8 mouse cellular contexts compared by ENCODE assay signal in genomic region chr16:14292205-14293199, GRCm38 (mm10). TPM values are rescaled to one million over a fixed set of nuclear protein-coding genes. Genes with fewer than 3 reads are reported as not detected.
A peak's percentile ranks its signal among the peaks of the same experiment; 100 is the strongest.
DNase-seq lines count a peak whose midpoint lies in the region; ATAC-seq and TF ChIP-seq lines count a peak whose summit lies in the region.

No protein-coding gene starts in this region.

- WGBS in midbrain, postnatal 0 days, result 17% methylated on average over 31 of the region's 31 CpGs

- H3K4me3 ChIP-seq in midbrain, postnatal 0 days (ENCODE audit: low read depth, low read length), result peak overlapping the region; percentile 27

- no peaks in the 10 kb centered on the region for H3K4me1 ChIP-seq in midbrain, postnatal 0 days (ENCODE audit: insufficient read depth, low read length)

- H3K4me2 ChIP-seq in midbrain, postnatal 0 days (ENCODE audit: low read depth, low read length, poor library complexity, severe bottlenecking), result peak overlapping the region; percentile 61

- TF ChIP-seq CTCF in midbrain, postnatal 0 days (IDR thresholded peaks at IDR 0.05), result no peak

- H3K27ac ChIP-seq in midbrain, postnatal 0 days (ENCODE audit: low read depth, low read length), result no peak overlapping the region

- peaks cover 4% of the 10 kb centered on the region; the same call in 1 of the 2 replicates for H3K27me3 ChIP-seq in midbrain, postnatal 0 days (ENCODE audit: insufficient read depth, low read length)

- H3K9me3 ChIP-seq in midbrain, postnatal 0 days (ENCODE audit: low read length), result no peaks in the 10 kb centered on the region

- no peaks in the 10 kb centered on the region for H3K36me3 ChIP-seq in midbrain, postnatal 0 days (ENCODE audit: insufficient read depth, low read length)

- peak; percentile 19 for DNase-seq in embryo, embryonic 11 days
- DNase-seq in embryo, embryonic 10.5 days (ENCODE audit: low spot score), result no peak
- DNase-seq in Muller cell, postnatal 12 days (ENCODE audit: inconsistent ontology term), result peak; percentile 19
- DNase-seq in heart, adult 8-10 months (ENCODE audit: low spot score), result peak; percentile 6
- DNase-seq in kidney, postnatal 4 days, result peak; percentile 44 to 53
- peak; percentile 10 for DNase-seq in midbrain, postnatal 0 days (ENCODE audit: low spot score)
- DNase-seq in T-cell, adult 2 months (ENCODE audit: low spot score), result no peak
- no peak for DNase-seq in cerebellum, adult 8-10 months

- H3K9ac ChIP-seq in midbrain, postnatal 0 days (replicated peaks; ENCODE audit: low read length, poor library complexity, severe bottlenecking), result no peak overlapping the region

- ATAC-seq in midbrain, postnatal 0 days (ENCODE audit: low FRiP score), result 0 out of 2 replicates have a peak, but pooled peaks have one; percentile 5

RNA-seq across cellular contexts. Expression of gene Myh11, which starts 1.3 kb away (rescaled TPM):
- 10 to 100 TPM; 17.3 to 28.2 (median 21.5) TPM for total RNA-seq in heart, adult 8-10 months (2022)
- 0.82 and 1.9 TPM in 2 replicates for total RNA-seq in midbrain, postnatal 0 days (2014; rRNA removed)
- polyA plus RNA-seq in midbrain, postnatal 0 days (2015; fragmentation: Nextera tagmentation; extraction: Ambion mirVana), result 0.62 and 0.66 TPM in 2 replicates

RNA-seq across cellular contexts. Expression of gene Fopnl, which starts 24.7 kb away (rescaled TPM):
- 10 to 100 TPM; 61.1 to 70.9 (median 64.9) TPM for total RNA-seq in heart, adult 8-10 months (2022)
- total RNA-seq in midbrain, postnatal 0 days (2014; rRNA removed), result 114 and 124 TPM in 2 replicates
- 212 and 217 TPM in 2 replicates for polyA plus RNA-seq in midbrain, postnatal 0 days (2015; fragmentation: Nextera tagmentation; extraction: Ambion mirVana)

Comparison
In these comparisons a context has a peak if more than half of its experiments do, and no peak if none do; other contexts are left out.
1. DNase-seq: peak in embryo, embryonic 11 days (single experiment), Muller cell, postnatal 12 days (single experiment), heart, adult 8-10 months (single experiment), kidney, postnatal 4 days (2 of 2) and midbrain, postnatal 0 days (single experiment); none in embryo, embryonic 10.5 days (single experiment), T-cell, adult 2 months (single experiment) and cerebellum, adult 8-10 months (single experiment).